Mouse (Mus musculus) neural tube, postnatal 0 days (tissue): ENCODE measurements around the gene Iqcc. TPM values are rescaled to one million over a fixed set of nuclear protein-coding genes. Genes with fewer than 3 reads are reported as not detected.

Source experiments
- polyA plus RNA-seq: library from polyadenylated mRNA; unstranded; fragments of >200 nt; fragmentation: Nextera tagmentation; extraction: Ambion mirVana; gene quantifications from 2 replicates; pipeline ENCODE4 v1.2.1, GENCODE M21; 2015

Gene Iqcc
- 29.2 and 30.6 TPM in 2 replicates for polyA plus RNA-seq

GRCm38 (mm10) chr4:129618786-129619691, at the start of gene Iqcc:
TSS of gene Iqcc (minus strand) at chr4:129619099.

GRCm38 (mm10) chr4:129640638-129641467, 22.0 kb upstream of the Iqcc start, which contains the start of gene Txlna:
TSS of gene Txlna (minus strand) at chr4:129641065.

GRCm38 (mm10) chr4:129623681-129624091, 4.8 kb upstream of the Iqcc start, which contains the start of gene Ccdc28b:
TSS of gene Ccdc28b (minus strand) at chr4:129623947.

GRCm38 (mm10) chr4:129614093-129614492, 4.8 kb downstream of the Iqcc start, which contains the start of gene Dcdc2b:
TSS of gene Dcdc2b (minus strand) at chr4:129614257.

GRCm38 (mm10) chr4:129600233-129601158, 18.4 kb downstream of the Iqcc start, which contains the start of the genes Eif3i and Tmem234:
TSS of gene Eif3i (minus strand) at chr4:129600648.
TSS of gene Tmem234 (plus strand) at chr4:129600668.

GRCm38 (mm10) chr4:129578466-129578865, 40.4 kb downstream of the Iqcc start, which contains the start of gene Fam167b:
TSS of gene Fam167b (minus strand) at chr4:129578549.

GRCm38 (mm10) chr4:129573430-129573829, 45.5 kb downstream of the Iqcc start, which contains the start of gene Lck:
TSS of gene Lck (minus strand) at chr4:129573641.

Other genes starting within 250 kb of the Iqcc start
- 14.9 and 16.7 TPM in 2 replicates for gene Zbtb8a, start 241.0 kb downstream of the Iqcc start, polyA plus RNA-seq
- gene Zbtb8b, start 178.2 kb downstream of the Iqcc start, polyA plus RNA-seq = 11.3 and 12.0 TPM in 2 replicates
- 24.4 and 26.3 TPM in 2 replicates for gene Bsdc1, start 157.5 kb downstream of the Iqcc start, polyA plus RNA-seq
- 0.60 and 0.62 TPM in 2 replicates for gene Tssk3, start 128.1 kb downstream of the Iqcc start, polyA plus RNA-seq
- gene Fam229a, start 127.9 kb downstream of the Iqcc start, polyA plus RNA-seq = 3.1 and 4.1 TPM in 2 replicates
- 1,475 and 1,521 TPM in 2 replicates for gene Marcksl1, start 105.5 kb downstream of the Iqcc start, polyA plus RNA-seq
- gene Hdac1, start 76.4 kb downstream of the Iqcc start, polyA plus RNA-seq = 67.7 and 69.6 TPM in 2 replicates
- gene Lck, start 45.5 kb downstream of the Iqcc start, polyA plus RNA-seq = 10.8 and 13.8 TPM in 2 replicates
- 0.25 and 0.43 TPM in 2 replicates for gene Fam167b, start 40.5 kb downstream of the Iqcc start, polyA plus RNA-seq
- 239 and 245 TPM in 2 replicates for gene Eif3i, start 18.5 kb downstream of the Iqcc start, polyA plus RNA-seq
- 219 and 222 TPM in 2 replicates for gene Tmem234, start 18.4 kb downstream of the Iqcc start, polyA plus RNA-seq
- gene Dcdc2b, start 4.8 kb downstream of the Iqcc start, polyA plus RNA-seq = 2.8 and 4.1 TPM in 2 replicates
- gene Ccdc28b, start 4.8 kb upstream of the Iqcc start, polyA plus RNA-seq = 160 and 180 TPM in 2 replicates
- gene Txlna, start 22.0 kb upstream of the Iqcc start, polyA plus RNA-seq = 25.9 and 26.3 TPM in 2 replicates
- gene Kpna6, start 53.7 kb upstream of the Iqcc start, polyA plus RNA-seq = 11.7 and 13.0 TPM in 2 replicates
- gene Tmem39b, start 77.7 kb upstream of the Iqcc start, polyA plus RNA-seq = 8.6 and 10.2 TPM in 2 replicates
- 73.4 and 78.6 TPM in 2 replicates for gene Khdrbs1, start 123.2 kb upstream of the Iqcc start, polyA plus RNA-seq
- 217 and 265 TPM in 2 replicates for gene Ptp4a2, start 192.1 kb upstream of the Iqcc start, polyA plus RNA-seq